Mouse (Mus musculus) heart, embryonic 13.5 days (tissue): Measurements from ENCODE around the gene Syt9. TPM values are rescaled to one million over a fixed set of nuclear protein-coding genes. Genes with fewer than 3 reads are reported as not detected.

Experiments
- ATAC-seq: fragments of 200-750 bp; cut with Nextera tagmentation; 2 replicates; pipeline ENCODE4 v1.8.0; 2017; ENCODE audit warnings: moderate TSS enrichment; ENCODE audit not compliant: insufficient number of reproducible peaks, low FRiP score, low TSS enrichment; ENCODE audit errors: extremely low read depth
- H3K27ac ChIP-seq: fragments of 300-500 bp; sonication (generic); replicated peaks from 2 replicates; pipeline ENCODE4 v1.5.1; 2015; ENCODE audit warnings: moderate library complexity, mild to moderate bottlenecking, inconsistent platforms
- H3K27me3 ChIP-seq: fragments of 300-500 bp; sonication (generic); replicated peaks from 2 replicates; pipeline ENCODE4 v1.6.1; 2015; ENCODE audit warnings: mild to moderate bottlenecking, inconsistent platforms
- H3K36me3 ChIP-seq: fragments of 300-500 bp; sonication (generic); 2 replicates; pipeline ENCODE4 v1.6.1; 2015; ENCODE audit warnings: mild to moderate bottlenecking, inconsistent platforms
- H3K4me1 ChIP-seq: fragments of 300-500 bp; sonication (generic); 2 replicates; pipeline ENCODE4 v1.6.1; 2015; ENCODE audit warnings: inconsistent platforms
- H3K4me2 ChIP-seq: fragments of 300-500 bp; sonication (generic); 2 replicates; pipeline ENCODE4 v1.6.1; 2015; ENCODE audit warnings: inconsistent platforms, mild to moderate bottlenecking, moderate library complexity
- H3K4me3 ChIP-seq: fragments of 300-500 bp; sonication (generic); 2 replicates; pipeline ENCODE4 v1.5.1; 2015; ENCODE audit warnings: moderate library complexity, mild to moderate bottlenecking, inconsistent platforms
- H3K9ac ChIP-seq: fragments of 300-500 bp; sonication (generic); 2 replicates; pipeline ENCODE4 v1.6.1; 2015; ENCODE audit warnings: inconsistent platforms, mild to moderate bottlenecking, moderate library complexity
- H3K9me3 ChIP-seq: fragments of 300-500 bp; sonication (generic); 2 replicates; pipeline ENCODE4 v1.6.1; 2016; ENCODE audit warnings: inconsistent platforms
- WGBS: fragments of 180-500 bp; shearing (Covaris S2); methylation state at CpG from one replicate; pipeline ENCODE4 v1.1.7; 2015; ENCODE audit warnings: mixed read lengths; 5-methylcytosine and 5-hydroxymethylcytosine counted together
- polyA plus RNA-seq: library from polyadenylated mRNA; unstranded; fragments of >200 nt; fragmentation: Nextera tagmentation; extraction: Ambion mirVana; gene quantifications from 2 replicates; pipeline ENCODE4 v1.2.1, GENCODE M21; 2015

Gene Syt9
- polyA plus RNA-seq, 1 experiment from 2014 or later, result 0.39 TPM

DNA sequence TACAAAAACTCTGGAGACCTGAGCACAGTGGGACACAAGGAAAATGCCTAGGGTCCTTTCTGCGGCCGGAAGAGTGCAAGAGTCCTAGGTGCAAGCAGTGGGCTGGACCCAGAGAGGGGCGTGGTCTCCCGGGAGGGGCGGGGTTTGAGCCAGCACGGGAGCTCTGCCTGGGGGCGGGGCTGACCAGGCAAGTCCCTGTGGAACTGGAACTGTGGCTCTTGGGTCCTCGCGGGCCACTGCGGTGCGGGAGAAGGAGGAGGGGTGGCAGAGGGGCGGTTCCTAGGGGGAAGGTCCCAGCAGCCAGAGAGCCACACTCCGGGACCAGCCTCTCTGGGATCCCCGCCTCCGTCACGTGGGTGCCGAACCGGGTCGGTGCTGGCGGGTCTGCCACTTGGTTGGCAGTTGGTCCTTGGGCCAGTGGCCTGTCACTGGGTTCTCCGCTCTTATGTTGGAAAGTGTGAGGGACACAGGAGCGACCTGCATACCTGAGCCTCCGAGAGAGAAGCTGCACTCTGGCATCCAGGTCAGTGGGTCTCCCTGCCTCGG is 224.4 kb downstream of the Syt9 start, which contains the start of gene Ppfibp2:
Ppfibp2 (plus strand) TSS at position 351 of the 546 bp plus-strand sequence.
- H3K4me2 ChIP-seq, result peak within 1 kb of the TSS; percentile 95
- peak within 1 kb of the TSS; percentile 60 for H3K4me3 ChIP-seq
- peak within 1 kb of the TSS; percentile 32 for H3K27ac ChIP-seq
- no peaks in the 10 kb centered on the region; the same call in 1 of the 2 replicates for H3K27me3 ChIP-seq
- H3K4me1 ChIP-seq, result peaks cover 25% of the 10 kb centered on the region
- peak; percentile 83 for ATAC-seq
- no peaks in the 10 kb centered on the region for H3K9me3 ChIP-seq
- under 1% methylated on average over 24 of the region's 24 CpGs for WGBS
- peak within 1 kb of the TSS; percentile 80 for H3K9ac ChIP-seq
- H3K36me3 ChIP-seq, result 0 out of 2 replicates have a peak, but pooled peaks cover 3% of the 10 kb centered on the region

DNA sequence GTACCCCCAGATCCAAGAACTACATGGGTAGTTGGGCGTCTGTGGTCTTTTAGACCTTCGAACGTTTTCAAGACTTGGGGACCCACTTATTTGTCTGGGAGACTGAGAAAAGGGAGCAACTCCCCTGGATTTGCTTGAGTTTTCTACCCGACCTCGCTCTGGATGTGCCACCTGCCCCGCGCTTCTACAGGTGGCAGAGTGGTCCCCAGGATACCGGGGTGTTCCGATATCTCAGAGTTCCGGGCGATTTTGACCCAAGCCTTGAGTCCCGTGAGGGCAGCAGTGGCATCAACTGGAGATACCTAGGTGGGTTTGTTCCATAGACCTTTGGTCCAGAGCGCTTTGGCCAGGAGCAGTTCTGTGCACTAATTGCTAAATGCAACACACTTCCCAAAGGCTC is 224.9 kb downstream of the Syt9 start:
- Histone ChIP-seq H3K4me2 (peak overlapping the region; percentile 95), H3K4me1 (peaks cover 25% of the 10 kb centered on the region), H3K9ac (peak overlapping the region; percentile 80), H3K27me3 (no peaks in the 10 kb centered on the region; the same call in 1 of the 2 replicates), H3K4me3 (peak overlapping the region; percentile 60), H3K27ac (no peak overlapping the region), H3K9me3 (no peaks in the 10 kb centered on the region), H3K36me3 (0 out of 2 replicates have a peak, but pooled peaks cover 1% of the 10 kb centered on the region)
- 11% methylated on average over 13 of the region's 13 CpGs for WGBS
- no peak for ATAC-seq

DNA sequence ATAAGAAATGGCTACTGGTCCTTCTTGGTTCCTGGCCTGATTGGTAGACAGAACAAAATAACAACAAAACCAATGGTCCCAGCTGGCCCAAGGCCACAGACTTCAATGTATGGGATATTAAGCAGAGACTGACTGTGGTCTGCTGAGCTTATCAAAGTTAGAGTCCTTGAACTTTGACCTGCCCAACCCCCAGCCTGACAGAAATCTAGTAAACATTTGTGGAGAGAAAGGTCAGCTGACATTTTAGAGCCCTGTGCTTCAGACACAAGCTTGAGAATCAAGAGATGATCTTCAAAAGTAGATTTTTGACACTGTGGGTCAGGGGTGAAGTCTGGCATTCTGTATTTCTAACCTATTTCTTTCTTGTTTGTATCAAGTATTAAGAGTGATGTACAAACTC is 226.2 kb downstream of the Syt9 start:
- no peak for ATAC-seq
- H3K27me3 ChIP-seq, result no peaks in the 10 kb centered on the region; the same call in 1 of the 2 replicates
- H3K4me1 ChIP-seq, result peaks cover 25% of the 10 kb centered on the region
- no peak overlapping the region for H3K9ac ChIP-seq
- no peaks in the 10 kb centered on the region for H3K36me3 ChIP-seq
- H3K4me2 ChIP-seq, result no peak overlapping the region
- no peak overlapping the region for H3K27ac ChIP-seq
- H3K9me3 ChIP-seq, result no peaks in the 10 kb centered on the region
- no peak overlapping the region for H3K4me3 ChIP-seq

DNA sequence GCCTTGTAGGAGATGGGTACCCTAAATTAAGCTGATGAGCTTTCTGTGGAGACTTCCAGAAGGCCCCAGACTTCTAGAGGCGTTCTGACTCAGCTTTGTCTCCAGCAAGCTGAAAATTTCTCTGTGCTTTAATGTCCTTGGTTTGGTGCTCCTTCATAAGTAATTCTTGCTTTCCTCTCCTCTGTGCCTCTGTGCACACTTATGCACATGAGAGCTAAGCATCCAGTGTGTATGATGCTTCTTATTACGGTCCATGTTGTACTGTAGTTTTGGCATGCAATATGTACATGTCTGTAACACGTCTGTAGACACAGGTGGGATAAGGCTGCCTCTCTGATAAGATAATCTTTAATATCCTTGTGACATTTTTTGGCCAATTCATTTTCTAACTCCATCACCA is 227.4 kb downstream of the Syt9 start:
- Histone ChIP-seq H3K27me3 (no peaks in the 10 kb centered on the region; the same call in 1 of the 2 replicates), H3K4me2 (no peak overlapping the region), H3K4me3 (no peak overlapping the region), H3K27ac (no peak overlapping the region), H3K4me1 (peaks cover 19% of the 10 kb centered on the region), H3K9me3 (no peaks in the 10 kb centered on the region), H3K36me3 (no peaks in the 10 kb centered on the region), H3K9ac (no peak overlapping the region)
- 54% methylated on average over 3 of the region's 3 CpGs for WGBS
- no peak for ATAC-seq

Other genes with a start within 250 kb of the Syt9 start
- not detected in 2 replicates for gene Olfr715, start 239.6 kb upstream of the Syt9 start, polyA plus RNA-seq
- gene Olfr716, start 232.4 kb upstream of the Syt9 start, polyA plus RNA-seq, result not detected in 2 replicates
- not detected in 2 replicates for gene Nlrp14, start 203.7 kb upstream of the Syt9 start, polyA plus RNA-seq
- not detected in 2 replicates for gene Rbmxl2, start 161.3 kb upstream of the Syt9 start, polyA plus RNA-seq
- gene Olfml1, start 196.7 kb downstream of the Syt9 start, polyA plus RNA-seq, result 6.4 and 8.5 TPM in 2 replicates
- 5.1 and 5.5 TPM in 2 replicates for gene Ppfibp2, start 224.5 kb downstream of the Syt9 start, polyA plus RNA-seq